Mouse (Mus musculus) CD8-positive naive resting alpha-beta T cell, adult 2 months (primary cell): ENCODE results near the gene Vipr2.
A peak's percentile ranks its signal among the peaks of the same experiment; 100 is the strongest.

Experiments
- DNase-seq, 2 experiments: peaks; one replicate each; pipeline ENCODE4 v3.0.0; 2022; ENCODE audit warnings: low read depth in 2 of 2, low spot score in 2 of 2

Vipr2 gene

GRCm38 (mm10) chr12:116077074-116077854 is at the start of gene Vipr2:
Gene Vipr2 (plus strand): TSS chr12:116077726.
- DNase-seq: peak in 1 of 2 experiments; percentile 18

GRCm38 (mm10) chr12:116028095-116028494 is 49.4 kb upstream of the Vipr2 start:
- no peak for DNase-seq

GRCm38 (mm10) chr12:116035346-116035745 is 42.2 kb upstream of the Vipr2 start:
- no peak for DNase-seq

- no peak for DNase-seq
These were observed 32.7 kb upstream of the Vipr2 start for GRCm38 (mm10) chr12:116044785-116045184.

- peak; percentile 90 to 97 for DNase-seq
These were observed 29.8 kb upstream of the Vipr2 start, which contains the start of gene Zfp386 for GRCm38 (mm10) chr12:116047440-116048377. Gene Zfp386 (plus strand): TSS chr12:116047724.

DNA sequence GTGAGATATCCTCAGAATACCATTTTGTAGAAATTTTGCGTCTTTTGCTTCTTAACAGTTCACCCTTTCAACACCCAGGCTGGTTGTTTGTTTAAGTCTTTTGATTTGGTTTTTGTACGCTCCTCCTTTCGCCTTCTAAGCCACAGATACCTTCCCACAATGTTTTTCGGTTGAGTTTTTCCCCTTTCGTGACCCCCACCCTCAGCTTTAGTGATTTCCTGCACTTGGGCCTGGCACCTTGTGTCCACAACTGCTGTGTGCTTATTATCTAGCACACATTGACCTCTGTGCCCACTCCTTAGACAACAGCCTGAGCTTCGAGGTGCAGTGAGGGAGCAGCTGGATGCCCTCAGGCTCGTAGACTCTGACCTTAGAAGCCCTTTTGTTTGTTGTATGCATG is 28.8 kb upstream of the Vipr2 start:
- DNase-seq: peak; percentile 22 to 52

GRCm38 (mm10) chr12:116049236-116049635 is 28.3 kb upstream of the Vipr2 start:
- DNase-seq: no peak

DNA sequence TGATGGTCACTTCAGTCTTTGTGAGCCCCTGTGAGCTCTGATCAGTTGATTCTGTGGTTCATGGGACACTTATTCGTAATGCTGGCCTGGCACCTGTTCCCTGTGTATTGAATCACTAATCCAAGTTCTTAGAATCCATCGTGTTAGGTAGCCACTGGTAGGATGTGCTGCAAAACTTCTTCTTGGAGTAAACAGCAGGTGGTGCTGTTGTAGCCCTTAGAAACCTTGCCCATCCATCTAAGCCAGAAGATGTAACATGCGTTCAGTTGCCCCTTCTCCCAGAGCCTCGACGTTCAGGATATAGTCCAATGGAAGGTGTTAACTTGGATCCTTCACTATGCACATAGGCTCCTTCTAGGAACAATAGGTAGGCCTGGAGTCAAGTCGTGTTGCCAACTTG is 27.8 kb upstream of the Vipr2 start:
- peak in 1 of 2 experiments; percentile 34 for DNase-seq

DNA sequence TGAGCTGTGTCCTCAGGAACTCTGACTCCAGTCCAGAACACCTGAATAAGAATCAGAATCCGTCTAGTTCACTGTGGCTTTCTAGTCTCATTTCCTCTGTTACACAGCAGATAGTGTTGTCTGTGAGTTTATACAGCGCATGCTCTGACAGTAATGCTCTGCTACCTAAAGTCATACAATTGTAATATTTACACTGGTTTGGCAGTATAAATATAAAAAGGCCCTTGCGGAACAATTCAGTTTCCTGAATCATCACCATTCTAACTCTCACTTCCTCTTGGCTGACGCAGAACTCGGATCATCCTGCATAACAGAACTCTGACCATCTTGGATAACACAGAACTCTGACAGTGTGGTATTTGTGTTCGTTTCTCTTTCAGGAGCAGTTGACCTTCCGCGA is 23.2 kb upstream of the Vipr2 start:
- DNase-seq: no peak

DNA sequence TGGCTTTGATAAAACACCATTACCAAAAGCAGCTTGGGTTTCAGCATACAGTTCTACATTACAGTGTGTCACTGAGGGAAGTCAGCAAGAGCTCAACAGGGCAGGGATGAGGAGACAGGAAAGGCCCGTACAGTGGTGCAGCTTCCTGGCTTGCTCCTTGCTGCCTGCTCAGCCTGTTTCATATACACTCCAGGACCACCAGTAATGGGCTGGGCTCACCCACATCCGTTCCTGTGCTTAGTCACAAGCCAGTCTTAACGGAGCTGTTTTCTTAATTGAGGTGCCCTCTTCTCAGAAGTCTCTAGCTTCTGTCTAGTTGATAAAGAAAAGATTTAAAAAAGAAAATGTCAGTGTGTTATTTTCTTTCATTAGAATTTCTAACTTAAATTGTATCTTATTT is 21.4 kb upstream of the Vipr2 start:
- DNase-seq: no peak

DNA sequence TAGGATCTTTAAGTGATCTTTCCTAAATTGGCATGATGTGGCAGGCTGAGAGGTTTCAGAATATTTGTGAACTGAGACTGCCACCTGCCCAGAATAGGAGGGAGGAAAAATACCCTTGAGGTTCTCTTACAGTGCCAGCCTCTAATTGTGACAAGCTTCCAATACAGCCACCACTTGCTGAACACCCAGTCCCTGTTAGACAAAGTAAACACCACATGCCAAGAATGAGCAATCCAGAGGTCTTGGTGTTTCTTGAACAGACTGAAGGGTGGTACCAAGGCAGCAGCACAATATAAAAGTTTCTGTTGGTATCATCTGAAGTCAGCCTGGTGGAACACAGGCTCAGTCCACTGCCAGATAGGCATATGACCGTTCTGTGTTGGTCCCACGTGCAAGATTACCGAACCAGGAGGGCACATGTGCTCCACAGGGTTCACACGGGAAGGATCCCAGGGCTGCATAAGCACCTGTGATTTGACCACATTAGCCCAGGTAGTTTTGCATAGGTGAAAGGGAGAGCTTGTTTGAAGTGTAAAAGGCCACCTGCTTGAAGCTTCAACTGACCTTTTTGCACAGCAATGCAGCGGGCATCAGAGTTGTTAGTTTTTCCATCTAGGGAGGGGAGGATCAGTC is 15.8 kb upstream of the Vipr2 start:
- DNase-seq: no peak

DNA sequence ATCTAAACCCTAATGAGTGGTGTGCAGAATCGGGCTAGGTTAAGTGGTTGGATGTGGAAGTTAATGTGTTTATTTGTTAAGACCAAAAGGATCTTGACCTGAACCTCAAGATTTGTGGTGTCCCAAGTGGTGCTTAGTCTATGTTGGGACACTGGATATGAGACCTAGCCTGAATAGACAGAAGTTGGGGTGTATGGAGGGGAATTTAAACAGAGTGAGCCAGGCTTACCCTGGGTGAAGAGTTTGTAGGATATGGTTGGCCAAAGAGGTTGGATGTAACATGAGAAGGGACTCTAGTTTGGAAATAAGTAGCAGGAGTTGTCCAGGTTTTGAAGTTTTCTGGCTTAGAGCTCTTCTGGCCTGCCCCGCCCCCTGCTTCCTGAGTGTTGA is 15.3 kb upstream of the Vipr2 start:
- no peak for DNase-seq

- no peak for DNase-seq
These were observed 14.5 kb upstream of the Vipr2 start for GRCm38 (mm10) chr12:116063020-116063419.

DNA sequence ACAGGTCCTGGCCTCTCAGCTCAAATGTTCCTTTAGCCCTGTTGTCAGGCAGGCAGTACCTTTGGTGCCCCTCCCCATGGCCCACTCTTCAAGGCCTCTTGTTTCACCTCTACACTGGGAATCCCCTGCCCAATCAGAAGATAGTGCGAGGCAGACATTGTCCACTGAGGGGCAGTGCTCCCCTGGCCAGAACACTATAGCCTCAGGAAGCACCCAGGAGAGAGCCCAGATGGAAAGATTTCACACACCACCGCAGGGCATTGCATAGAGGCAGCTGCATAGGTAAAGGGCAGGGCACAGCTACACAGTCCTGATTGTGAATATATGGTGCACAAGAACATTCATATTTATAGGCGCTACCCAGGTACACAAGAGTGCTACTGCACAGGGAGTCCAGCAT is 6.5 kb upstream of the Vipr2 start:
- DNase-seq: no peak

DNA sequence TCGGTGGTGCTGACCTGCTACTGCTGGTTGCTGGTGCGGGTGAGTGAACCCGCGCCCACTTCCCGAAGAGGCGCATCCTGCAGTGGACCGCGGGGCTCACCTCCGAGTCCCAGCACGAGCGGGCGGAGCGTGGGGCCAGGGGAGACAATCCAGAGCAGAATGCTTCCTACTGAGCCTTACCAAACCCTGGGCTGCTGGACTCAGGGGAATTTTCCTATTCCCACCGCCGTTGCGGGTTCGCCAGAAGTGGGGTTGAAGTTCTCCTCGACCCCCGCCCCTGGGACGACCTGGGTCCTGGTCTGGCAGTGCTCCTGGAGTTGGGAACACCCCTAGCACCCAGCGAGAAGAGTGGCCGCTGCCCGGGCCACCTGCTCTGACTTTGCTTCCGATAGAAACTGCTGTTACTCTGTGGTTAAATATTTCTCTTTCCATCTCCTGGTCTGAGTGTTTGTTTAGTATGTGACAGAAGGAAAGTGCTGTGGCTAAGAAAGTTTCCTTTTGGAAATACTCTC is 385 bp downstream of the Vipr2 start:
- peak in 1 of 2 experiments; percentile 9 for DNase-seq

DNA sequence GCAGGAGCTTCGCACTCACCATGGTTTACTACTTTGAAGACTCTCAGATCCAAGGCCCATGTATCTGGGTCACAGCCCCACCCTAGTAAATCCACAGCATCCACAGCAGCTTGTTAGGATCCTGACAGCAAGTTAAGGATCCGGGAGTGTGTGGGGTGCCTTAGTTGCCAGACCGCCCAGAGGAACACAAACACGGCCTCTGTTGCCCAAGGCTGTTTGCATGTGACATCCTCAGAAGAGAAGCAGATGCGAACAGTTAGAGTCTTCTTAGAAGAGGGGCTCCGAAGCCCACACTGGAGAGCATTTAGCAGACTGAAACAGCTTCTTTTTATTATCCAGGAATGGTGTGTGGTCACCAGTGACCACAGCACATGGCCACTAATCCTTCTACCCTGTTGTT is 5.6 kb downstream of the Vipr2 start:
- no peak for DNase-seq

DNA sequence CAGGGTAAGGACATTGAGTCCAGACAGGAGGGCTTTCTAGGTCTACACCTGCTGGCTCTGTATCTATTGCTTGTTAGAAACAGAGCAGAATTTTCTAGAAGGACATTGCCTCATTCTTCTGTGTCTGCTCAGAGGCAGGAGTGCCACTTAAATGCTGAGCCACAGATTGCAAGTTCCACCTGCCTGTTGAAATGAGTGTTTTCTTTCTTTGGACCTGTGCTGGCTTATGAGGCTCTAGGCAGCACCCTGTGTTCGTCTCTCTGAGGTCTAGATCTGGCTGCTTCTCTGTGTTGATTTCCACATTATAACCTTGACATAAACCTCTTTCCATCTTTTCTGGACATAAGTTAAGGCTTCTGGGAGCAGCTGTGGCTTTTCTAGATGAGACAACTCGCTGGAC is 6.8 kb downstream of the Vipr2 start:
- DNase-seq: no peak

- DNase-seq: no peak
These were observed 9.6 kb downstream of the Vipr2 start for GRCm38 (mm10) chr12:116086951-116087600.

DNA sequence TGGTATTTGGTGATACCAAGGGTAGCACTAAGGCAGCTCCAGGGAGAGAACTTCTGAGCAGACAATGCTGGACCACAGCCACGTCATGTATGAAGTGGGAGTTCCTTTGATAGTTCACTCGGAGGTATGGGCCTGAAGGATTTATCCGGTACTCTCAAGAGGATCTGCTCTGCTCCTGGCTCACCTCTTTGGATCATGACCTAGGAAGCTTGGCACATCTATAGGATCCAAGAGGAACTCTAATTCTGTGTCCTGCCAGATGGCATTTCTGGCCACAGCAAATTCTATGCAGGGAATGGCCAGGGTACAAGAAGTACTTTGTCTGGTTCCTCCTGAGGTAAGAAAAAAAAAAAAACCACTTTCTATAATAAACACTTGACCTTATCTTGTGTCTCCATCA is 12.3 kb downstream of the Vipr2 start:
- no peak for DNase-seq

DNA sequence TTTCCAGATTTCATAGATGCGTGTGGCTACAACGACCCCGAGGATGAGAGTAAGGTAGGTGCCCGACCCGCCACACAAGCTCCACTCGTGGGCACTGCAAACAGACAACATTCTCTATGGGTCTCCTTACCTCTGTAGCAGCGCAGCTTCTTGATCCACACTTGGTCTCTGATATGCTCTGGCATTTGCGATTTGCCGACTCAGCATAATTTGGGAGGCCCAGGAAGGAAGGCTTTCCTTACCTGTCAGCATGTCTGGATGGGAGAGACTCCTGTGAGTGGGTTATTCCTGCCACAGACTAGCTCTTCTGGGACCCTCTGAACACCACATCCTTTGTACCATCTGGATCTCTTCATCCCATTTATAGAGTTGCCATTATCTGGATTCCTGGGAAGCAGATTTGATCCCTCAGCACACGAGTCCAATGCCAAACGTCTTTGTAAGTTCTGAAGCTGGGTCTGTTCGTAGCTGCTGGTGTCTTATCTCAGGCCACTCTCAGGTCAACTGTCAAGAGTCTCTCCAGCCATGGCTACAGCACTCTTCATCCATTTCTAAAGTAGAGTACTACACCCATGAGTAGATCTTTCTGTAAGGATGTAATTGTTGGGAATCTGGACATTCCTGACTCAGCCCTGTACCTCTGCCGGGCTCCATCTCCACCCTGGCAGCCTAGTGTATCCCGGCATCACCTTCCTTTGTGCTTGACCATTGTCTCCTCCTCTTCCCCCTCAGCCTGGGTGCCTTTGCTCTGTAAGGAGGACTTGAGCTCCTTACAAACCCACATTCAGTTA is 17.4 kb downstream of the Vipr2 start:
- DNase-seq: no peak
